Mouse (Mus musculus): ENCODE measurements around the gene Sf3a1.
"Not testable (repeated sequence)": the region's sequence is repeated elsewhere in the genome, so short reads cannot be mapped to it uniquely, and the experiment has no call there.

The Sf3a1 gene

DNA sequence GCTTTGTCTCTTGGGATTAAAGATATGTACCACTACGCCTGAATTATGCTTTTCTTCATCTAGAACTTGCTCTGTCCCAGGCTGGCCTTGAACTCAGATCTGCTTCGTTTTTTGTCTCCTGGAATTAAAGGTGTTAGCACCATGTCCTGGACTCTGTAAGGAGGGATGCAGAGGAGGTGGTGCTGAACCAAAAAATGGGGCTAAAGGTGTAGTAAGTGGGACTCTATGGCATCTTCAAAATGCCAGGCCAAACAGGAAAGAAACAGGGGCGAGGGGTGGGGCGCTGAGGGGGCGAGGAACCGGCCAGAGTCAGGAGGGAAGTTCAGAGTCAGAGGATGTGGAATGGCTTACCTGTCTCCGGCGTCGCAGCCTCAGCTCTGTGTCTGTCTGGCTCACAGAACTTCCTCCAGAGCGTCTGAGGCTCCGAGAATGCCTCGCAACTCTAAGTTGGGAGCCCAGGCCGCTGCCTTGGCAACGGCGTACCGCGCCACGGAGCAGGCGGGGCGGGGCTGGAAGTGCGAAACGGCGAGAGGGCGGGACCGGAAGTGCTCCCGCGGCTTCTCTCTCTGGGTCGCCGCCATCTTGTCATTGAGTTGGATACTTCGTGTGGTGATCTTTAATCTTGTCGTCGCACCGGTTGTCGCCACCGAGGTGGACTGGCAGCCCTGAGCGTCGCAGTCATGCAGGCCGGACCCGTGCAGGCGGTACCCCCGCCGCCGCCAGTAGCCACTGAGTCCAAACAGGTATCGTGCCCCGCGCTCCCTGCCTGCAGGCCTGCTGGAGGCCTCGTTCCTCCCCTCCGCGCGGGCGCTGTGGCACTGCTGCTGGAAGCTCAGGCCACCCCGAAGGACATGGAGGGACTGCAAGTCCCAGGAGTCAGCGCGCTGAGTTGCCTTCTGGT lies at the start of gene Sf3a1, which contains the start of gene Ccdc157:
TSS of gene Sf3a1 (plus strand) at position 543 of the 901 bp plus-strand sequence.
TSS of gene Ccdc157 (minus strand) at position 486 of the 901 bp plus-strand sequence.
- DNase-seq (ENCODE audit: extremely low read depth, low read depth, low spot score), result no peak

DNA sequence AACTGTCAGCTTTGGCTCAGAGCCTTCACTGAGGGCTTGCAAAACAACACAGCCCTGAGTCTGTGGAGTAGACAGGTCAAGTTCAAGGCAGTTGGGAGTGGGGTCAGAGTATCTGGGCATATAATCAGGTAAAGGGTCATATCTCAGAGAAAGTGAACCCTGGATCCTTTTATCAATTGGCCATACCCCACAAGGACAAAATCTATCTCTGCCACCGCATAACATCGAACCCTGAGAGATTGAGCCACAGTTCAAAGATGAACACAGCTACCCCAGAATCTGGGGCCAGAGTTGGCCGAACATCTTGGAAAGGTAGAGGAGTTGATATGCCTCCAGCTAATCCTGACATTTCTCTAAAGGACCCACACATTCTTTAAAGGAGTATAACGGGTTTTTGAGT lies 48.1 kb upstream of the Sf3a1 start:
- DNase-seq (ENCODE audit: extremely low read depth, low read depth, low spot score), result no peak

DNA sequence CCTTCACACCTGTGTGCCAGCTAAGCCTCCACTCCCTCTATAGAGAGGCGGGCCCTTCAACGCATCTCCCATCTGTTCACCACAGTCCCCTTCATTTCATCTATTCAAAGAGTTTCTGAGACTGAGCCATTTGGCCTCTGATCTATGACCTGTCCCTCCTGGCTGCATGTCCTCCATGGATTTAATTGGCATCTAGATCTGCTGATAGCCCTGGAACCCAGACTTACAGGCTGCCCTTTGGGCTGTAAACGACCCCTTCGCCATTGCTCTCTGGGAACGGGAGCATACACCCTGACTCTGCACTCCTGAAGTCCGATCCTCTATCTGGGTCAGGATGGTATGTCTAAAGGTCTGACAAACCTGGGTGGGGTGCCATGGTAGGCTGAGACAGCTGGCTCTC lies 47.3 kb upstream of the Sf3a1 start:
- DNase-seq (ENCODE audit: extremely low read depth, low read depth, low spot score), result no peak

DNA sequence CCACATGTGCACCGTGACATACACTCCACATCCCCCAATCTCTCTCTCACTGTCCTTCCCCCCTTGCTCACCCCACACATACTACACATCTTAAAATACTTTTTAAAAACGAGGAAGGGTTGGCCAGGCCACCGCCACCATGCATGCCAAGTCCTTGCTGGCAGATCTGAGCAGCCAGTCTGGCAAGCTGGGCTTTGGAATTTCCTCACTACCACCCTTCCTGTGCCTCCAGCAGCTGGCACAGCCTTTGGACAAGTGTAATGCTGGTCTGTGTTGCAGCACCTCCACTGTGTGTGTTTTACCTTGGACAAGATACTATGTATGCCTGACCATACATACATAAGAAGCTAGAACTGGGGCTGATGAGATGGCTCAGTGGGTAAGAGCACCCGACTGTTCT lies 46.7 kb upstream of the Sf3a1 start:
- DNase-seq (ENCODE audit: extremely low read depth, low read depth, low spot score), result peak; percentile 40

DNA sequence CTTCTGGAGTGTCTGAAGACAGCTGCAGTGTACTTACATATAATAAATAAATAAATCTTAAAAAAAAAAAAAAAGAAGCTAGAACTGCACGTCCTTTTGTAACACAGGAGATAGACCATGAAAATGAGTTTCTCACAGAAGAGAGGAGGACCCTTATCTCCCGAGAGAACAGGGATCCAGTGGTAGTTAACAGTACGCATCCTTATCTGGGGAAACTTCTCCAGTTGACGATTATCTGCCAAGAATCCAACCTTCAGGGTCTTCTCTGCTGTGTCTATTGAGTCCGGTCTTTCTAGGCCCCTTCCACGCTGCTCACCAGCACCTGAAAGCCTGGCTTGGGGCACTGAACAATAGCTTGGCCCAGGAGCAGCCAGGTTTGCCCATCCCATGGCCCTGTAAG lies 46.2 kb upstream of the Sf3a1 start:
- no peak for DNase-seq (ENCODE audit: extremely low read depth, low read depth, low spot score)

DNA sequence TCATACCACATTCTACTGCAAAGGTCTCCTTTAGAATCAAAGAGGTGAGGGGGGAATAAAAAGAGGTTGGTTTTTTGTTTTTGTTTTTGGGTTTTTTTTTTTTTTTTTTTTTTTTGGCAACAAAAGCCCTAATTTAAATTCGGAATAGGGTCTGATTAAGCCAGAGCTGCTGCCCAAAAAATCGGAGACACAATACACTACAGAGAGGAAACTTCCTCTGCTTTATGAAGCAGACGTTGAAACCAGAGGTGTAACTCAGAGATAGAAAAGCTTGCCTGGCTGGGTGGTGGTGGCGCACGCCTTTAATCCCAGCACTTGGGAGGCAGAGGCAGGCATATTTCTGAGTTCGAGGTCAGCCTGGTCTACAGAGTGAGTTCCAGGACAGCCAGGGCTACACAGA lies 45.6 kb upstream of the Sf3a1 start:
- not testable (repeated sequence) for DNase-seq (ENCODE audit: extremely low read depth, low read depth, low spot score)

DNA sequence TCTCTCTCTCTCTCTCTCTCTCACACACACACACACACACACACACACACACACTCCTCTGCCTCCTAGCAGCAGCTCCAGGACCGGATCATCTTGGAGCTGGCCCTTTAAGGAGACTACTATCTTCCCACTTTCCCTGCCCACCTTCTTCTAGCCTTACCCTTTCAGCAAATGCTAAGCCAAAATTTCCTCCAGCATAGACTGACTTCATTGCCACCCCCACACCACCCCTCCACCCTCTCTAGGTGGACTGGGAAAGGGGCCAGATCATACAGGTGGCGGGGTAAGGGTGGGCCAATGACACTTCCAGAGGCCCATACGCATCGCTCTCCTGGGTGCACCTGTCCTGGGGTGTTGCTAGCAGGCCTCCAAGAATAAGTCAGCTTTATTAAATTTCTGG lies 44.7 kb upstream of the Sf3a1 start:
- no peak for DNase-seq (ENCODE audit: extremely low read depth, low read depth, low spot score)

DNA sequence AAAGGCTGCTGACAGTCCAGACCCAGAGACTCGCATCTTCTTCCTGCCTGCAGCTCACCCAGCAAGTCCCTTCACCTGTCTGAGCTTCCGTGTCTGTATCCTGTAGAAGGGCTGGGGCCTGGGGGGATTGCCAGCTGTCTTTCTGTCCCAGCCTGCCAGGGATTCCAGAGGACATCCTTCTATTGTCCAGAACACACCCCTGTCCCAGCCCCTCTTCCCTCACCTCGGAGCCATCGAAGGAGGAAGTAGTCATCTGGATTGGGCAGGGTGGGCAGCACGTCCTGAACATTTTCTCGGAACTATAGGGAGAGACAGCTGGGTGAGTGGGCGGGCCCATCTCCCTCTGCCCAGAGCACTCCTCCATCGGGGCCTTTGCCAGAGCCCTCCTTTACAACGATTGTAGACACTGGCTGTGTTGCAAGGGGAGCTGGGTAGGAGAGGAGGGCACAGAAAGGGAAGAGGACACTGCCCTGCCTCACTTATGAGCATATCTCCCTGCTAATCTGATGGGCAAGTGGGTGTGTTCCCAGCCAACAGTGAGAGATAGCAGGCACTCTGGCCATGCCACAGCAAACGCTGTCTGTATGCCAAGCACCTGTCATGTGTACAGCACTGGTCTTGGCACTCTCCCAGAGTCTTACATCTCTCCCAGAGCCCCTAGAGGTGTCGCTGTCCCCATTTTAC lies 43.5 kb upstream of the Sf3a1 start:
- DNase-seq (ENCODE audit: extremely low read depth, low read depth, low spot score), result no peak

DNA sequence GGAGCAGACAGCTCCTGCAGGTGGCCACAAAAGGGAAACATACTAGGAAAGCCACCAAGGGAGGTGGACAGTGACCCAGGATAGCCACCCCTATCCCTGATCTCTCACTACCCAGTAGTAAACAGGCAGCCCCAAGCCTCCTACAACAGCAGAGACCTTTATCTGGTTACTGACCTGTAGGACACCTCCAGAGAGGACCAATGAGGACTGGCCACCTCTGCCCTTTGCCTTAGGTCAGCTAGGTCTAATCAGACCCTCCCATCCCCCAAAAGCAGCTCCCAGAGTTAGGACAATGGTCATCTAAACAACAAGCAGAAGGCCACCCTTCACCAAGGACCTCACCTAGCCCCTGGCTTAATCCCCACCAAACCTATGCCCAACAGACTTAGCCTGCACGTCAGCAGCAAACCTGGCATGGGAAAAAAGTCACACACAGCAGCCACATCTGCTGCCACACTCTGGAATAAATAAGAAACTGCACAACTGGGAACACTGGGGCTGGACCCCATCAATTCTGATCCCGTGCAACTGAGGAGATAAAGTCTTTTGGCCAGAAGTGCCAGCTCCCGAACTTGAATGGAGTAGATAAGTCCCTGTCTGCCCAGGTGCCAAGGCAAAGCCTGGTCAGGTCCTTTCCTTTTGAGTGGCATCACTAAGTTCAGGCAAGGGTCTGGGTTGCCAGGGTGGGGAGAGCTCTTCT lies 42.6 kb upstream of the Sf3a1 start:
- no peak for DNase-seq (ENCODE audit: extremely low read depth, low read depth, low spot score)

DNA sequence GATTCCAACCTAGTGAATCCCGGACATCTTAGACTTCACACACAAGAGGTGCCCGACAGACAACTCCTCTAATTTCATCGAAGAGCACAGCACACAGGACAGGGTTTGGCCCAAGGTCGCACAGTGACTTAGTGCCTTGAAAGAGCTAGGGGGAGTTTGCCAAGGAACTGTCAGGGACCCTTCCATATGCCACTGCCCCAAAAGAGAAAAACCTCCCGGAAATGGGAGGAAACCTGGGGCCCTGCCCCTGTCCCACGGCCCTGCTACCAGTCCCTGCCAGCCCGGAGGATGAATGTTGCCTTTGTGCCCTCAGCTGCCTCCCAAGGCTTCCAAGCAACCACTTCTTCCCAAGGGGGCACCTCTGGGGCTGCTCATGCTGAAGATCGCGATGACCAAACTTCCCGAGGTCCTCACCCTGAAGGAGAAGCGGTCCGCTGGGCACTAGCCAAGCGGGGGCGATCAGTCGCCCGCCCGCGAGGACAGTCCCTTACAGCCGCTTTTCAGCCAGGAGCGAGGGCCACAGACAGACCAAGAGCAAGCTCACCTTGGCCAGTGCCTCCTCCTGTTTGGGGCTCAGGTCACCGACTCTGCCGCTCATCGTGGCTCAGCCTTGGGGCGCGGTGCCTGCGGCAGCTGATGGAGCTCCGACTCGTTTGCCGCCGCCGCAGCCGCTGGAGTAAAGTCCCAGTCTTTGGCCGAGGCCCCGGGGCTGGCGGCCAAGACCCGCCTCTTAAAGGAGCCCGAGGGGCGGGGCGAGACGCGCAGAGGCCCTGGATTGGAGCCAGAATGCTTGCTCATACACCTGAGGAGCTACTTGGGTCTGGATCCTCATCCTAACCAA lies 41.8 kb upstream of the Sf3a1 start:
- no peak for DNase-seq (ENCODE audit: extremely low read depth, low read depth, low spot score)

DNA sequence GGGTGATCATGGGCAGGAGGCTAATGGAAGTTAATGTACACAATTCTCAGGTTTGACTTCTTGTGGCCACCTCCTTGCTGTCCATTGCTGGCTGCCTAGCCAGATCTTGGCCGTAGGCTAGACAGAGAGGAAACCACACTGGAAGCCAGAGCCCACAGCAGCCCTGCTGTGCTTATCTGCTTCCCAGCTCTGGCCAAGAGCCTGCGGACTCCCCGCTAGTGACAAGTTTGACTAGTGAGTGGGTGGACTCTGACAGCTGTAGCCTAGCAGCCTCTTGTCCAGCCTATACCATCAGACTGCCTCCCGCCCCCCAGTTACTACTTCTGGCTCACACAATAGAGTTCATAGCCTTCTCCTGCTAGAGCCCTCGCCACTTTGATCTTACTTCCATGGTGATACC lies 40.5 kb upstream of the Sf3a1 start:
- DNase-seq (ENCODE audit: extremely low read depth, low read depth, low spot score), result no peak

DNA sequence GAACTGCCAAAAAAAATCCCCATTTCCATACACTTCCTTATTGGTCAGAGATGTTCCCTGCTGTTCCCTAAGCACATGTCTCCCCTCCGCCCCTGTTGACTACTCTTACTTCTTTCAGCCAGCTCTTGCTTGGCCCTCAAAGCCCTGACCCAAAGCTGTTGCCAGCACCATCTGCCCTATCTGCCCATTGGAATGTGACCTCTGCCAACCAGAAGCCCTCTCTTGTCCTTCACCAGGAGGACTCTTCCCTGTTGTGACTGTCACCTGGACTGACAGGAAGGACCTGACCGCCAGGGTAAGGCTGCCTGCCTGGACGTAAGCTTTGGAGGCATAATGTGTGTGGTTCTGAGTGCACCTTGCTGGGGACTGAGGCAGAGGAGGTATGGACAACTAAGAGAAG lies 38.5 kb upstream of the Sf3a1 start:
- no peak for DNase-seq (ENCODE audit: extremely low read depth, low read depth, low spot score)

DNA sequence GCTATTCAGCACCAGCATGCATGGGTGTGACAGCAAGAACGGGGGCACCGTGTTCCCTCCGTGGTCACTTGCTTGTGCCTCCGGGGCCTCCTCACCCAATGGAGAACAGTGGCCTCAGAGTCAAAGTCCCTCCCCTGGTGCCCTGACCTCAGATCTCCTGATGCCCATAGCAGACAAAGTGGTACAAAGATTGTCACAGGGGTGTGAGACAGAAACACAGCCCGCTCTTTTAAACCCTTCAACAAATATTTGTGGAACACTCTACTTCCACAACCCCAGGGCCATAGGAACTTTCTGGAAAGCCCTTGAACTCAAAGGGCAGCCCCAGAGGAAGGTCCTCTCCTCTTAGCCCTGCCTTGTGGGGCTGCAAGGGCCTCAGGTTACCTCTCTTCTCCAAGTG lies 37.9 kb upstream of the Sf3a1 start:
- DNase-seq (ENCODE audit: extremely low read depth, low read depth, low spot score), result no peak

DNA sequence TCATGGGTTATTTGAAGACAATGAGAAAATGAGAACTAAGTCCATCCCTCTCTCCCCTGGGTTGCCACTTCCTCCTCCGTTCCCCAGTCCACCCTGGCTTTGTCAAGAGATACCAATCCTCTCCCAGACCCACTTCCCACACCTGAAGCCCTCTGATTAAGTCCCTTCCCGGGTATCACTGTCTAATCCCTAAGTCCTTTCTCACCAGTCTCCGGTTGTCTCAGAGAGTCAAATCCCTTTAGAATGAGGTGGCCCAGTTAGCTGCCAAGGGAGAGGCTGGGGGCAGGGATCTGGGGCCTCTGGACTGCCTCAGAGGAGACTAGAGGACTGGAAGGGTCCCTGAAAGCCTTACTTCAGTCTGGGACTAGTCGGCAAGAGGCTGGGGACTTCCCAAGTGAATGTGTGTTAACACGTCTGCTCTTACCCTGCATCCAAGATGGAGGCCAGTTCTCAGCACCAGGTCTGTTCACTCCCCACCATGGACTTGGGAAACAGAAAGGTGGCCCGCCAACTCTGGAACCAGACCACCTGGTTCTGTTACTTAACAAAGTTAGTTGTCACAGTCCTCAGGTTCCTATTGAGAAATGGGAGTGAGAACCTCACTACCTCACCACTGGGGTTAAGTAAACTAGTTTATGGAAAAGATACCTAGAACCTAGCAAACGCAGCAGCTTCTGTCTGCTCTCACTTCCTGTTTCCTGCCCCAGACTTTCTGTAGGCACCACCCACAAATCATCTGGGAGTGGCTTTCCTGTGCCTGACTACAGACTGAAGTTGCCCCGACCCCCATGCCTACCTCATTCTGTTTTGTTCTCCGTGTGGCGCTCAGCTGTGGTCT lies 37.2 kb upstream of the Sf3a1 start, which contains the start of gene Sec14l2:
TSS of gene Sec14l2 (minus strand) at position 674 of the 838 bp plus-strand sequence.
- DNase-seq (ENCODE audit: extremely low read depth, low read depth, low spot score), result no peak

DNA sequence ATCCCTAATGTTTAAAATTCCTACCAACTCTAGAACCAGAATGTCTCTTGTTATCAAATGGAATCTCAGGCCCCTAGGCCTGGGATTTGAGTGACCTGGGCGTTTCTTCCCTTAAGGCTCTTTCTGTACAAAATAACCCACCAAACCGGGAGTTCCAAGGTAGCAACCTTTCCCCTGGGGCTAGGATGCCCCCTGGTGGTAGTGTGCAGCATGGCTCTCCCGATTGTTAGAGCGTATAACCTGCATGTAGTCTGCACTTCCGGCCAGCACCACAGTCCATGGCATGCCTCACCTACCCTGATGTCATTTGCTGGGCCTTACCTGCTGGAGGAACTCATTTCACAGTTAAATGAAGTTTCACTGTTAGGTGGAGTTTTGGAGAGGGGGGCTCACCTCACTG lies 36.2 kb upstream of the Sf3a1 start:
- DNase-seq (ENCODE audit: extremely low read depth, low read depth, low spot score), result no peak

DNA sequence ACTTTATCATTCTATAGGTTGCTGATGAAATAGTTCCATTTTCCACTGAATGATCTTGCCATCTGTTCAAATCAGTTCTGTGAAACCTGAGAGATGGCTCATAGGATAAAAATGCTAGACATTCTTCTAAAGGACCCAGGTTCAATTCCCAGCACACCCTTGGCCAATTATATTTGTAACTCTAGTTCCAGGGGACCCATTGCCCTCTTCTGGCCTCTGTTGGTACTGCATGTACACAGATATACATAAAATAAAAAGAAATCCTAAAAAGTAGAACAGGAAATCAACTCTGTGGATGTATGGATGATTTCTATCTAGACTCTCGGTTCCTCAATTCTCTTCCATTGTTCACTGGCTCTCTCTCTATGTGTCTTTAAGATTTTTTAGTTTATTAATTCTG lies 33.1 kb upstream of the Sf3a1 start:
- no peak for DNase-seq (ENCODE audit: extremely low read depth, low read depth, low spot score)

DNA sequence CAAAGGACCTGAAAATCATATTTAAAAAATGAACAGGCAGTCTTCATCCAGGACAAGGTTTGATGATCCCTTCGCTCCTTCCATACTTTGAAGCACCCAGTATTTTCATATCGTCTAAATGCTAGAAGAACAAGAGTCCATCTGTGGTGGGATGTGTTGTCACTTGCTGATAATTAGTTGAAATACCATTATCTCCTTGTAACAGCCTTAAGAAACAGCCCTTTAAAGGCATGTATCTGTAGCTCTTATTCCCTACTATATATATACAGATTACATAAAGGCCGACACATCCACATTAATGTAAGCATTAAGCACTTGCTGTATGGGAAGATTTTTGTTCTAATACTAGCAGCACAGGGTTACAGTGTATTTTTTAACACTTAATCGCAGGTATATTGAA lies 31.7 kb upstream of the Sf3a1 start:
- not testable (repeated sequence) for DNase-seq (ENCODE audit: extremely low read depth, low read depth, low spot score)

DNA sequence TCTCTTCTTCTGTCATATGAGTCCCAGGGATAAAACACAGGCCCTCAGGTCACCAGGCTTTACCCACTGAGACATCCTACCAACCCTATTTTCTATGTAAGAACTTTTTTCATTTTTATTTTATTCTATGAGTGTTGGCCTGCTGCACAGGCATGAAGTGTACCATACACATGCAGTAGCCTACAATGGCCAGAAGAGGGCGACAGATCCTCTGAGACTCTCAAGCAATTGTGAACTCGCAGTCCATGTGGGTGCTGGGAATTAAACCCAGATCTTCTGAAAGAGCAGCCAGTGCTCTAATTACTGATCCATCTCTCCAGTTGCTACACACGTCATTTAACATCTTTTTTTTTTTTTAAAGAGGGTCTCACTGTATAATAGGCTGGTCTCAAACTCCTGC lies 26.7 kb upstream of the Sf3a1 start:
- no peak for DNase-seq (ENCODE audit: extremely low read depth, low read depth, low spot score)

DNA sequence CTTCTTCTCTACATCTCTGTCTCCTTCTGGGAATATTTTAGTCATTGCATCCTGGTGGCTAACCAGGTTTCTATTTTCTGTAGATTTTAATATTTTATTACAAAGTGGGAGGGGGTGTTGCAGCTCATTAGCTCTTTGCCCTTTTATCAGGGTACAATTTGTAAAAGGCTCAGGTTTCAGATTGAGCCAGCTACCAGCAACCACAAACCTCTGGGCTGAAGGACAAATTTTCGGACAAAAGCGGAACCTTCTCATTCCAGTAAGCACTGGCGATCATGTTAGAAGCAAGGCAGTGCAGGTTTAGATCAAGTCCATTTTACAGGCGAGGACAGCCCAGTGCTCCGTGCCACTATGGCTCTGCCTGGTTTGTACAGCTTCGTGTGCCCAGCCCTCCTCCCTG lies 25.8 kb upstream of the Sf3a1 start:
- no peak for DNase-seq (ENCODE audit: extremely low read depth, low read depth, low spot score)

Data from fat pad, adult 2 months (tissue).